Mouse (Mus musculus) frontal cortex, adult 2 months (tissue): ENCODE measurements around the gene 2310007B03Rik. TPM values are rescaled to one million over a fixed set of nuclear protein-coding genes. Genes with fewer than 3 reads are reported as not detected.

Experiments used
- DNase-seq, 2 experiments: peaks; one replicate each; pipeline ENCODE4 v3.0.0; 2022; ENCODE audit warnings: low spot score in 1 of 2; ENCODE audit errors: extremely low spot score in 1 of 2
- polyA plus RNA-seq: library from polyadenylated mRNA; depleted of rRNA; stranded (reverse); fragments of >200 nt; gene quantifications from 2 replicates; pipeline ENCODE4 v1.2.3, GENCODE M21; 2012; rRNA removed

2310007B03Rik gene
- polyA plus RNA-seq, 1 experiment = not detected

GRCm38 (mm10) chr1:93114713-93115463, 45.9 kb downstream of the 2310007B03Rik start:
- peak; percentile 76 to 87 for DNase-seq

- no peak for DNase-seq
Measured at GRCm38 (mm10) chr1:93102700-93103099, 58.0 kb downstream of the 2310007B03Rik start.

GRCm38 (mm10) chr1:93101571-93102061, 59.1 kb downstream of the 2310007B03Rik start, which contains the start of gene Kif1a:
Gene Kif1a (minus strand): TSS chr1:93101951.
- DNase-seq = peak; percentile 89 to 94

Other genes with a start within 250 kb of the 2310007B03Rik start
- 35.3 and 39.4 TPM in 2 replicates for gene Capn10, start 226.6 kb downstream of the 2310007B03Rik start, polyA plus RNA-seq
- 0.36 and 0.40 TPM in 2 replicates for gene Gpr35, start 210.1 kb downstream of the 2310007B03Rik start, polyA plus RNA-seq
- not detected in 2 replicates for gene Aqp12, start 154.6 kb downstream of the 2310007B03Rik start, polyA plus RNA-seq
- 305 and 323 TPM in 2 replicates for gene Kif1a, start 59.0 kb downstream of the 2310007B03Rik start, polyA plus RNA-seq
- gene Agxt, start 25.7 kb downstream of the 2310007B03Rik start, polyA plus RNA-seq = not detected in 2 replicates
- gene Crocc2, start 7.8 kb upstream of the 2310007B03Rik start, polyA plus RNA-seq = 0.10 and 0.11 TPM in 2 replicates
- 6.0 and 7.7 TPM in 2 replicates for gene Sned1, start 74.9 kb upstream of the 2310007B03Rik start, polyA plus RNA-seq
- gene Mterf4, start 145.0 kb upstream of the 2310007B03Rik start, polyA plus RNA-seq = 16.0 and 18.6 TPM in 2 replicates
- 24.1 and 27.7 TPM in 2 replicates for gene Ppp1r7, start 181.9 kb upstream of the 2310007B03Rik start, polyA plus RNA-seq
- 4.2 and 7.1 TPM in 2 replicates for gene Pask, start 182.5 kb upstream of the 2310007B03Rik start, polyA plus RNA-seq
- 0.86 and 1.3 TPM in 2 replicates for gene Ano7, start 213.0 kb upstream of the 2310007B03Rik start, polyA plus RNA-seq